Mouse (Mus musculus): Measurements from ENCODE around the gene Plcb1. TPM values are rescaled to one million over a fixed set of nuclear protein-coding genes. Genes with fewer than 3 reads are reported as not detected.

Gene Plcb1
- polyA plus RNA-seq, 1 experiment from 2014 or later: 7.9 TPM

GRCm38 (mm10) chr2:135306472-135306771 is 520.6 kb downstream of the Plcb1 start:
- H3K9me3 ChIP-seq (ENCODE audit: control insufficient read depth, low read length): no peaks in the 10 kb centered on the region
- H3K4me1 ChIP-seq (replicated peaks; ENCODE audit: control insufficient read depth, insufficient read depth, low read length): no peaks in the 10 kb centered on the region
- ATAC-seq (replicated peaks; ENCODE audit: low FRiP score) (no peak), DNase-seq (ENCODE audit: low spot score) (no peak)
- H3K4me2 ChIP-seq: no peak overlapping the region
- H3K27ac ChIP-seq (ENCODE audit: low read depth, low read length): no peak overlapping the region
- H3K9ac ChIP-seq (ENCODE audit: low read depth, low read length): no peak overlapping the region
- no peak overlapping the region for H3K4me3 ChIP-seq (ENCODE audit: low read depth, low read length)
- H3K36me3 ChIP-seq (ENCODE audit: control insufficient read depth, insufficient read depth, low read length): no peaks in the 10 kb centered on the region
- WGBS: 63% methylated on average over 2 of the region's 2 CpGs
- no peaks in the 10 kb centered on the region for H3K27me3 ChIP-seq (replicated peaks; ENCODE audit: control insufficient read depth, insufficient read depth, low read length)

GRCm38 (mm10) chr2:135307787-135308186 is 521.9 kb downstream of the Plcb1 start:
- no peaks in the 10 kb centered on the region for H3K36me3 ChIP-seq (ENCODE audit: control insufficient read depth, insufficient read depth, low read length)
- no peak for DNase-seq (ENCODE audit: low spot score)
- no peak overlapping the region for H3K27ac ChIP-seq (ENCODE audit: low read depth, low read length)
- no peak overlapping the region for H3K9ac ChIP-seq (ENCODE audit: low read depth, low read length)
- no peaks in the 10 kb centered on the region for H3K27me3 ChIP-seq (replicated peaks; ENCODE audit: control insufficient read depth, insufficient read depth, low read length)
- ATAC-seq (replicated peaks; ENCODE audit: low FRiP score): no peak
- no peaks in the 10 kb centered on the region for H3K4me1 ChIP-seq (replicated peaks; ENCODE audit: control insufficient read depth, insufficient read depth, low read length)
- no peak overlapping the region for H3K4me2 ChIP-seq
- H3K9me3 ChIP-seq (ENCODE audit: control insufficient read depth, low read length): no peaks in the 10 kb centered on the region
- H3K4me3 ChIP-seq (ENCODE audit: low read depth, low read length): no peak overlapping the region
- 76% methylated on average over 4 of the region's 4 CpGs for WGBS

GRCm38 (mm10) chr2:135315980-135316379 is 530.1 kb downstream of the Plcb1 start:
- Histone ChIP-seq H3K27me3 (replicated peaks; ENCODE audit: control insufficient read depth, insufficient read depth, low read length) (no peaks in the 10 kb centered on the region), H3K9ac (ENCODE audit: low read depth, low read length) (no peak overlapping the region), H3K9me3 (ENCODE audit: control insufficient read depth, low read length) (no peaks in the 10 kb centered on the region), H3K27ac (ENCODE audit: low read depth, low read length) (no peak overlapping the region), H3K4me3 (ENCODE audit: low read depth, low read length) (no peak overlapping the region), H3K4me2 (no peak overlapping the region), H3K4me1 (replicated peaks; ENCODE audit: control insufficient read depth, insufficient read depth, low read length) (no peaks in the 10 kb centered on the region), H3K36me3 (ENCODE audit: control insufficient read depth, insufficient read depth, low read length) (no peaks in the 10 kb centered on the region)
- 91% methylated on average over 3 of the region's 3 CpGs for WGBS
- DNase-seq (ENCODE audit: low spot score) (no peak), ATAC-seq (replicated peaks; ENCODE audit: low FRiP score) (no peak)

GRCm38 (mm10) chr2:135318136-135318535 is 532.3 kb downstream of the Plcb1 start:
- Histone ChIP-seq H3K4me3 (ENCODE audit: low read depth, low read length) (no peak overlapping the region), H3K4me2 (no peak overlapping the region), H3K4me1 (replicated peaks; ENCODE audit: control insufficient read depth, insufficient read depth, low read length) (no peaks in the 10 kb centered on the region), H3K27me3 (replicated peaks; ENCODE audit: control insufficient read depth, insufficient read depth, low read length) (no peaks in the 10 kb centered on the region), H3K36me3 (ENCODE audit: control insufficient read depth, insufficient read depth, low read length) (no peaks in the 10 kb centered on the region), H3K27ac (ENCODE audit: low read depth, low read length) (no peak overlapping the region), H3K9me3 (ENCODE audit: control insufficient read depth, low read length) (no peaks in the 10 kb centered on the region), H3K9ac (ENCODE audit: low read depth, low read length) (no peak overlapping the region)
- DNase-seq (ENCODE audit: low spot score) (no peak), ATAC-seq (replicated peaks; ENCODE audit: low FRiP score) (no peak)
- WGBS: 85% methylated on average over 1 of the region's 1 CpGs

- Histone ChIP-seq H3K4me2 (no peak overlapping the region), H3K27me3 (replicated peaks; ENCODE audit: control insufficient read depth, insufficient read depth, low read length) (no peaks in the 10 kb centered on the region), H3K27ac (ENCODE audit: low read depth, low read length) (no peak overlapping the region), H3K9ac (ENCODE audit: low read depth, low read length) (no peak overlapping the region), H3K4me3 (ENCODE audit: low read depth, low read length) (no peak overlapping the region), H3K4me1 (replicated peaks; ENCODE audit: control insufficient read depth, insufficient read depth, low read length) (no peaks in the 10 kb centered on the region), H3K9me3 (ENCODE audit: control insufficient read depth, low read length) (no peaks in the 10 kb centered on the region), H3K36me3 (ENCODE audit: control insufficient read depth, insufficient read depth, low read length) (no peaks in the 10 kb centered on the region)
- WGBS: 84% methylated on average over 7 of the region's 7 CpGs
- no peak for ATAC-seq (replicated peaks; ENCODE audit: low FRiP score)
- peak; percentile 33 for DNase-seq (ENCODE audit: low spot score)
Observed at GRCm38 (mm10) chr2:135323276-135323954, 537.5 kb downstream of the Plcb1 start.

GRCm38 (mm10) chr2:135323955-135324302 is 538.1 kb downstream of the Plcb1 start:
- Histone ChIP-seq H3K9me3 (ENCODE audit: control insufficient read depth, low read length) (no peaks in the 10 kb centered on the region), H3K4me1 (replicated peaks; ENCODE audit: control insufficient read depth, insufficient read depth, low read length) (no peaks in the 10 kb centered on the region), H3K27me3 (replicated peaks; ENCODE audit: control insufficient read depth, insufficient read depth, low read length) (no peaks in the 10 kb centered on the region), H3K4me3 (ENCODE audit: low read depth, low read length) (no peak overlapping the region), H3K36me3 (ENCODE audit: control insufficient read depth, insufficient read depth, low read length) (no peaks in the 10 kb centered on the region), H3K4me2 (no peak overlapping the region), H3K9ac (ENCODE audit: low read depth, low read length) (no peak overlapping the region), H3K27ac (ENCODE audit: low read depth, low read length) (no peak overlapping the region)
- peak; percentile 64 for ATAC-seq (replicated peaks; ENCODE audit: low FRiP score)
- peak; percentile 48 for DNase-seq (ENCODE audit: low spot score)
- WGBS: 54% methylated on average over 4 of the region's 4 CpGs

- Histone ChIP-seq H3K4me3 (ENCODE audit: low read depth, low read length) (no peak overlapping the region), H3K4me2 (no peak overlapping the region), H3K27me3 (replicated peaks; ENCODE audit: control insufficient read depth, insufficient read depth, low read length) (no peaks in the 10 kb centered on the region), H3K27ac (ENCODE audit: low read depth, low read length) (no peak overlapping the region), H3K4me1 (replicated peaks; ENCODE audit: control insufficient read depth, insufficient read depth, low read length) (no peaks in the 10 kb centered on the region), H3K9me3 (ENCODE audit: control insufficient read depth, low read length) (no peaks in the 10 kb centered on the region), H3K36me3 (ENCODE audit: control insufficient read depth, insufficient read depth, low read length) (no peaks in the 10 kb centered on the region), H3K9ac (ENCODE audit: low read depth, low read length) (no peak overlapping the region)
- ATAC-seq (replicated peaks; ENCODE audit: low FRiP score) (peak; percentile 58; the same call in 1 of the 2 replicates), DNase-seq (ENCODE audit: low spot score) (peak; percentile 32)
- 5% methylated on average over 2 of the region's 2 CpGs for WGBS
Observed at GRCm38 (mm10) chr2:135328756-135329155, 542.9 kb downstream of the Plcb1 start.

GRCm38 (mm10) chr2:135329782-135330545 is 544.1 kb downstream of the Plcb1 start:
- 14% methylated on average over 14 of the region's 14 CpGs for whole genome bisulfite sequencing
- no peaks in the 10 kb centered on the region for H3K36me3 ChIP-seq (ENCODE audit: control insufficient read depth, insufficient read depth, low read length)
- H3K9ac ChIP-seq (ENCODE audit: low read depth, low read length): no peak overlapping the region
- H3K27ac ChIP-seq (ENCODE audit: low read depth, low read length): no peak overlapping the region
- no peaks in the 10 kb centered on the region for H3K27me3 ChIP-seq (replicated peaks; ENCODE audit: control insufficient read depth, insufficient read depth, low read length)
- H3K4me1 ChIP-seq (replicated peaks; ENCODE audit: control insufficient read depth, insufficient read depth, low read length): no peaks in the 10 kb centered on the region
- DNase-seq (ENCODE audit: low spot score) (no peak), ATAC-seq (replicated peaks; ENCODE audit: low FRiP score) (peak; percentile 54; the same call in 1 of the 2 replicates)
- no peaks in the 10 kb centered on the region for H3K9me3 ChIP-seq (ENCODE audit: control insufficient read depth, low read length)
- no peak overlapping the region for H3K4me3 ChIP-seq (ENCODE audit: low read depth, low read length)
- H3K4me2 ChIP-seq: peak overlapping the region; percentile 47; the same call in 1 of the 2 replicates

GRCm38 (mm10) chr2:135331868-135332267 is 546.0 kb downstream of the Plcb1 start:
- no peak for ATAC-seq (replicated peaks; ENCODE audit: low FRiP score)
- no peak overlapping the region for H3K4me3 ChIP-seq (ENCODE audit: low read depth, low read length)
- no peak overlapping the region for H3K4me2 ChIP-seq
- no peaks in the 10 kb centered on the region for H3K9me3 ChIP-seq (ENCODE audit: control insufficient read depth, low read length)
- H3K27ac ChIP-seq (ENCODE audit: low read depth, low read length): no peak overlapping the region
- WGBS: 72% methylated on average over 1 of the region's 1 CpGs
- no peaks in the 10 kb centered on the region for H3K4me1 ChIP-seq (replicated peaks; ENCODE audit: control insufficient read depth, insufficient read depth, low read length)
- H3K27me3 ChIP-seq (replicated peaks; ENCODE audit: control insufficient read depth, insufficient read depth, low read length): no peaks in the 10 kb centered on the region
- H3K36me3 ChIP-seq (ENCODE audit: control insufficient read depth, insufficient read depth, low read length): no peaks in the 10 kb centered on the region
- H3K9ac ChIP-seq (ENCODE audit: low read depth, low read length): no peak overlapping the region
- no peak for DNase-seq (ENCODE audit: low spot score)

Data from liver, embryonic 11.5 days (tissue).